Mouse (Mus musculus): ENCODE measurements around the gene Polr2g.

GRCm38 (mm10) chr19:8829660-8830059, 31.3 kb upstream of the Polr2g start, which contains the start of gene AC129217.1:
- TF ChIP-seq CTCF (IDR thresholded peaks at IDR 0.05; ENCODE audit: low read depth) (no peak), EP300 (IDR thresholded peaks at IDR 0.05; ENCODE audit: low read depth) (no peak)

Data from liver, embryonic 14.5 days (tissue).